Mouse (Mus musculus) forebrain, embryonic 16.5 days (tissue): ENCODE data around the gene Sh3pxd2a. TPM values are rescaled to one million over a fixed set of nuclear protein-coding genes. Genes with fewer than 3 reads are reported as not detected.

Source experiments
- ATAC-seq: fragments of 200-750 bp; cut with Nextera tagmentation; 2 replicates; pipeline ENCODE4 v1.8.0; 2017; ENCODE audit warnings: mild to moderate bottlenecking, moderate library complexity
- H3K27ac ChIP-seq: fragments of 300-500 bp; sonication (generic); 2 replicates; pipeline ENCODE4 v1.5.1; 2014; ENCODE audit warnings: low read length, control low read depth
- H3K27me3 ChIP-seq: fragments of 300-500 bp; sonication (generic); replicated peaks from 2 replicates; pipeline ENCODE4 v1.6.1; 2014; ENCODE audit warnings: low read length; ENCODE audit not compliant: control insufficient read depth, insufficient read depth
- H3K36me3 ChIP-seq: fragments of 300-500 bp; sonication (generic); 2 replicates; pipeline ENCODE4 v1.6.1; 2014; ENCODE audit not compliant: control insufficient read depth, insufficient read depth
- H3K4me1 ChIP-seq: fragments of 300-500 bp; sonication (generic); replicated peaks from 2 replicates; pipeline ENCODE4 v1.6.1; 2014; ENCODE audit warnings: low read length; ENCODE audit not compliant: control insufficient read depth, insufficient read depth
- H3K4me2 ChIP-seq: fragments of 300-500 bp; sonication (generic); 2 replicates; pipeline ENCODE4 v1.6.1; 2014; ENCODE audit warnings: mild to moderate bottlenecking, low read length, control low read depth
- H3K4me3 ChIP-seq: fragments of 300-500 bp; sonication (generic); replicated peaks from 2 replicates; pipeline ENCODE4 v1.5.1; 2014; ENCODE audit warnings: mild to moderate bottlenecking, low read length, control low read depth
- H3K9ac ChIP-seq: fragments of 300-500 bp; sonication (generic); replicated peaks from 2 replicates; pipeline ENCODE4 v1.6.1; 2014; ENCODE audit warnings: low read depth, low read length, control low read depth
- H3K9me3 ChIP-seq: fragments of 300-500 bp; sonication (generic); 2 replicates; pipeline ENCODE4 v1.6.1; 2016; ENCODE audit warnings: low read length; ENCODE audit not compliant: control insufficient read depth
- WGBS: fragments of 180-500 bp; shearing (Covaris S2); extraction: QIAGEN DNeasy Blood & Tissue Kit; methylation state at CpG from one replicate; pipeline ENCODE4 v1.1.7; 2014; 5-methylcytosine and 5-hydroxymethylcytosine counted together
- polyA plus RNA-seq: library from polyadenylated mRNA; unstranded; fragments of >200 nt; fragmentation: Nextera tagmentation; extraction: Ambion mirVana; gene quantifications from 2 replicates; pipeline ENCODE4 v1.2.1, GENCODE M21; 2015

Gene Sh3pxd2a
- polyA plus RNA-seq, 1 experiment from 2014 or later: 2.1 TPM

DNA sequence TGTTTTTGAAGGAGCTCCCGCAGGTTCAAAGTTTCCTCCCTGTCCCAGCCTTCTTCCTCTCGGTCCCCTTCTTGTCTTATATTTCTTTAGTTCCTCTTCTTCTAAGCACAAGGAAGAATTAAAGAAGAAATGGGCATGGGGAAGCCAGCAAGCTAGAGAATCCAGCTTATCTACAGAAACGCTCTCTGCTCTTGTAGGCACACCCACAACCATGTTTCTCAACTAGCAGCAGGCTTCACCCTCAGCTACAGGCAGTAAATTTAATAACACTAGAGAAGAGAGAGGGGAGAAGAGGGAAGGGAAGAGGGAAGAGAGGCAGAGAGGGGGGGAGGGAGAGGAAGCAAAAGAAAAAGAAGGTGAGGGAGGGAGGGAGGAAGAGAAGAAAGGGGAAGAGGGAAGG, 44.0 kb upstream of the Sh3pxd2a start:
- Histone ChIP-seq H3K27me3 (no peaks in the 10 kb centered on the region), H3K4me1 (peaks cover 13% of the 10 kb centered on the region; the same call in 1 of the 2 replicates), H3K4me3 (no peak overlapping the region), H3K9me3 (no peaks in the 10 kb centered on the region), H3K27ac (no peak overlapping the region), H3K36me3 (no peaks in the 10 kb centered on the region), H3K9ac (no peak overlapping the region), H3K4me2 (no peak overlapping the region)
- ATAC-seq: no peak
- WGBS: 90% methylated on average over 3 of the region's 3 CpGs

DNA sequence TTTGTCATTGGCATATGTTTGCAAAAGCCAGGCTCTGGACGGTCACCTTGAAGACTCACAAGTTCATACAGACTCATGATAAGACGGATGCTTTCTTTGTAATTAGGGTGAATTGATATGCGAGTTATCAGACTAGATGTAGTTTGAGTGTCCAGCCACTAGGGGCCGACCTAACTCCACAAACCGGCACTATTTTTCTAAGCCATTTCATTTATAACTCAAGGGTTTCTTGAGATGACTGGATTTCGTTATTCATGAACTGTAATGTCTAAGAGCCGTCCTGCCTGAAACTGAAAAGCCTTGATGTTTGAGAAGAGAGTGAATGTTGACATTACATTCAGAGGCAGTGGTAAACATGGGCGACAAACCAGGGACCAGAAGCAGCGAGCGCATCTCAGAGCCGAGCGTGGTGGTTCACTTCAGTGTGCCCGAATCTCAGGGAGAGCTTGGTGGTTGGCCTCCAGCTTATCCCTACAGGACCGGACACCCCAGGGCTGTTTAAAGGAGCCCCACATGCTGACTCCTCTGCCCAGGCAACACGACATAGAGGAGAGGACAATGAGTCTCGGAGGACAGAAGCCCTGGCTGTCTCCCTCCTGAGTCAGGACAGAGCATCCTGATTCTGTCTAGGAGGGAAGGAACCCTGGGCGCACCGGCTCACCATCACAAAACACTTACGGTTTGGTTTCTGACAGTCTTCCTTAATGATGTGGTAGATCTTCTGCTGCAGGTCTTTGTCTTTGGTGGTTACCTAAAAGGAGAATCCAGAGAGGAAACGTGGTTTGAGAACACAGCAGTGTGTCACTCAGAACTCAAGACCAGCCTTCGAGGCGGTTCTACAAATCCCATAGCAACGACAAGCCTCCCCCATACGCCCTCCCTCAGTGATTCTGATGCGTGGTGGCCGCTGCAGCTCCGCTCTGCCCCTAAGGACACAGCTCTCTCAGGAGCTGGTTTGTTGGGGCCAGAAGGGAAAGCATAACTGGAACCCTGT, 43.2 kb upstream of the Sh3pxd2a start:
- Histone ChIP-seq H3K4me3 (no peak overlapping the region), H3K9me3 (no peaks in the 10 kb centered on the region), H3K27ac (no peak overlapping the region), H3K36me3 (no peaks in the 10 kb centered on the region), H3K9ac (0 out of 2 replicates have a peak overlapping the region, but pooled peaks have one; percentile 2), H3K4me1 (peaks cover 13% of the 10 kb centered on the region; the same call in 1 of the 2 replicates), H3K4me2 (no peak overlapping the region), H3K27me3 (no peaks in the 10 kb centered on the region)
- 50% methylated on average over 27 of the region's 27 CpGs for WGBS
- peak; percentile 23; the same call in 1 of the 2 replicates for ATAC-seq

DNA sequence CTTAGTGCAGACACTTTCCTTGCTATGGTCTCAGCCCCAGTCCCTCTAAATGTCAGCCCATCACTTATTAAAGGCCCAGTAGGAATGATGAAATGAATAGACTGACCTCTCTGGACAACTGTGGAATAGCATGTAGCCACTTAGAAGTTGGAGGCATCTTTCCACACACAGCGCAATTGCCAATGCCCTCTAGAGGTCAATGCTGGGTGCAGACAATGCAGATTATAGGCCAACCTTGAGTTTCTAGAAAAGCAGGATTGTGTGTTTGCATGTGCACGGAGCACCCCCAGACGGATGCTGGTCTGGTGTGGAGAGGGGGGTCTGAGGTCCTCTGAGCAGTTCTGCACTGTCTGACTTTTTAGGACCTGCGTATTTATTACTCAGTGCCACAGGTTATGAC, 39.4 kb upstream of the Sh3pxd2a start:
- H3K4me1 ChIP-seq: 0 out of 2 replicates have a peak, but pooled peaks cover 2% of the 10 kb centered on the region
- H3K9ac ChIP-seq: no peak overlapping the region
- H3K4me3 ChIP-seq: no peak overlapping the region
- no peak overlapping the region for H3K4me2 ChIP-seq
- 63% methylated on average over 4 of the region's 4 CpGs for WGBS
- no peak overlapping the region for H3K27ac ChIP-seq
- ATAC-seq: no peak
- H3K27me3 ChIP-seq: no peaks in the 10 kb centered on the region
- no peaks in the 10 kb centered on the region for H3K9me3 ChIP-seq
- no peaks in the 10 kb centered on the region for H3K36me3 ChIP-seq

DNA sequence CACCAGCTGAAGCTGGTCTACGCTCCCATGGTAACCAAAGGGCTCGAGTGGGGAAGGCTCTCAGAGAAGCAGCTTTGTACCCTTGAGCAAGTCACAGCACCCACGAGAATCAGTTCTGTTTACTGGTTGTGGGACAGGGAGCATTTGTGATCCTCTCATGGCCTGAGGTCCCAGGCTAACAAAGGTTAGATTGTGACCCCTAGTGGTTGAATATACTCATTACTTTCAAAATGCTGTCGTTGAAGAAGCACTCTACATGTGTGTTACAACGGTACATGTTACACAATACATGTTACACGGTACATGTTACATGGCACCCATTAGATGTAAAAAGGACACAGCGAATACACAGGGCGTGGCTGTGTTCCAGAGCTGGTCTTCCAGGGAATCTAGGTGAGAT, 38.4 kb upstream of the Sh3pxd2a start:
- Histone ChIP-seq H3K9me3 (no peaks in the 10 kb centered on the region), H3K4me3 (no peak overlapping the region), H3K4me2 (no peak overlapping the region), H3K27me3 (no peaks in the 10 kb centered on the region), H3K27ac (no peak overlapping the region), H3K36me3 (no peaks in the 10 kb centered on the region), H3K4me1 (0 out of 2 replicates have a peak, but pooled peaks cover 2% of the 10 kb centered on the region), H3K9ac (no peak overlapping the region)
- ATAC-seq: no peak
- 81% methylated on average over 8 of the region's 8 CpGs for WGBS

DNA sequence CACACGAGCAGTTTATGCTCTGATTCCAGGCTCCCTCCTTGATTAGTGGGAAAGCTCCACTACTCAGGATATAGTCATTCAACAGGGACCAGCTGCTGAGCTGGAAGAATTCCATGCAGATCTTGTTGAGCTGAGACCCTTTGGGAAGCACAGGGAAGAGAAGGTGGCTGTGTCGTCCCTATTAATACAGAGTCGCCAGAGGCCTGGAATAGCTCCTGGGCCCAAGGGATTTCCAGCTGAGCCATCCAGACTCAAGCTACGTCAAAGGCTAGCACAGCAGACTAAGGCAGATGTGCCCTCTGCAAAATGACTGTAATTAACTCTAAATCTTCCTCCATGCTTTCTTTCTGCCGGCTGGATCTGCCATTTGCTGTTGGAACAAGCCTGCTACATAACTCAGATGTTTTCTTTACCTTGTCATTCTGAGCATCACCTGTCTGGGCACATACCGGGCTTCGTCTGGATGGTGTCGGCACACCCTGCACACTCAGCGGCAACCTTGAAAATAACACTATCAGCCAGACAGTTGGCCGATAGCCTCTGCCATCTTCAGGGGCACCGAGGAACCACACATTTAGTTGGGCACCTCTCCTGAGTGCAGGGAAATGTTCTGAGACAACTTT, 36.3 kb upstream of the Sh3pxd2a start:
- no peaks in the 10 kb centered on the region for H3K36me3 ChIP-seq
- no peak for ATAC-seq
- no peaks in the 10 kb centered on the region for H3K27me3 ChIP-seq
- 75% methylated on average over 11 of the region's 11 CpGs for WGBS
- H3K4me1 ChIP-seq: no peaks in the 10 kb centered on the region
- no peak overlapping the region for H3K4me3 ChIP-seq
- H3K4me2 ChIP-seq: no peak overlapping the region
- no peak overlapping the region for H3K27ac ChIP-seq
- no peaks in the 10 kb centered on the region for H3K9me3 ChIP-seq
- H3K9ac ChIP-seq: no peak overlapping the region

DNA sequence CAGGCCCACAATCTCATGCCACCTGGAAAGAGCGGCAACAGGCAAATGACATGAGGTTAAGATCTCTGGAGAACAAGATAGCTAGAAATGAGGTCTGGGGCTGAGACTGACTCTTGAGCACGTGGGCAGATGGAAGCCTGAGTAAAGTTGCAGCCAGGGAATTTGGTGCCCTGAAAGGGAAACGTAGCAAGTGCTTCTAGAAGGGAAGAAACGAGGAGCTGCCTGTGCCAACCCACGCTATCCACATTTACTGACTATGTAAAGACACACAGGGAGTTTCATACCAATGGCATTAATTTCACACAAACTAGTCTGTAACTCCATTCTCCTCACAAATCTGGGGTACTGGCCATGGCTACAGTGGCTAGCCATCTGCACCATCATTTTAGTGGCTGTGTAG, 35.6 kb upstream of the Sh3pxd2a start:
- no peaks in the 10 kb centered on the region for H3K36me3 ChIP-seq
- H3K4me2 ChIP-seq: no peak overlapping the region
- no peak overlapping the region for H3K9ac ChIP-seq
- H3K27me3 ChIP-seq: no peaks in the 10 kb centered on the region
- H3K9me3 ChIP-seq: no peaks in the 10 kb centered on the region
- H3K27ac ChIP-seq: no peak overlapping the region
- 81% methylated on average over 5 of the region's 5 CpGs for WGBS
- H3K4me1 ChIP-seq: no peaks in the 10 kb centered on the region
- H3K4me3 ChIP-seq: no peak overlapping the region
- ATAC-seq: no peak

DNA sequence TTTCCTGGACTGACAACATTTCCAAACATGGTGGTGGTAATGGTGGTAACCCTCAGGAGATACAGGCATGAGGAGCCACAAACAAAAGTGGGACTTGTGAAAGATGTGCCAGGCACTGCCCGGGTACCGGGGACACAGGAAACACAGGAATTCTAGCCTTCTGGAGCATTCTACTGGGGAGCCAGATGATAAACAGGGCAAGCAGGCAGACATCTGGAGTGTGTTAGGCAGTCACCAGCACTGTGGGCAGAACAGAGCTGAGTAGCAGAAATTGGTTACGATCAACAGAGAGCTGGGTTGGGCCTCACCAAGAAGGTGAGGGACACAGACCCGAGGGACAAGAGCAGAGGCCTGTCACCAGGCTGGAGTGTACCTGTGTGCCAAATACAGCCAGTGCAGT, 34.7 kb upstream of the Sh3pxd2a start:
- Histone ChIP-seq H3K4me1 (peaks cover 1% of the 10 kb centered on the region), H3K4me2 (no peak overlapping the region), H3K36me3 (no peaks in the 10 kb centered on the region), H3K27ac (no peak overlapping the region), H3K9me3 (no peaks in the 10 kb centered on the region), H3K9ac (no peak overlapping the region), H3K27me3 (no peaks in the 10 kb centered on the region), H3K4me3 (no peak overlapping the region)
- 82% methylated on average over 4 of the region's 4 CpGs for WGBS
- no peak for ATAC-seq

DNA sequence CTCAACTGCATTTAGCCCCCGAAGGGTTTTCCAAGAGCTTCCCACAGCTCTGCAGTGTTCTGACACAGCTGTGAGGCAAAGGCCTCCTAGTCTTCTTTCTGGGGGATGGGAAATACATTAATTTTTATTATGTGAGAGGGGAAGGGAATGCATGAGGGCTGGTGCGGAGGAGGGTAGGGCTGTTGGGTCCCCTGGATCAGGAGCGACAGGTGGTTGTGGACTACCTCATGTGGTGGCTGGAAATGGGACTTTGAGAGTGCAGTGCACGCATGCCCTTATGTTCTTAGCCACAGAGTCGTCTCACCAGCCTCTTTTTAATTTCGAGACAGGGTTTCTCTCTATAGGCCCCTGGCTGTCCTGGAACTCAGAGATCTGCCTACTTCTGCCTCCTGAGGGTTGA, 33.5 kb upstream of the Sh3pxd2a start:
- 88% methylated on average over 6 of the region's 6 CpGs for WGBS

DNA sequence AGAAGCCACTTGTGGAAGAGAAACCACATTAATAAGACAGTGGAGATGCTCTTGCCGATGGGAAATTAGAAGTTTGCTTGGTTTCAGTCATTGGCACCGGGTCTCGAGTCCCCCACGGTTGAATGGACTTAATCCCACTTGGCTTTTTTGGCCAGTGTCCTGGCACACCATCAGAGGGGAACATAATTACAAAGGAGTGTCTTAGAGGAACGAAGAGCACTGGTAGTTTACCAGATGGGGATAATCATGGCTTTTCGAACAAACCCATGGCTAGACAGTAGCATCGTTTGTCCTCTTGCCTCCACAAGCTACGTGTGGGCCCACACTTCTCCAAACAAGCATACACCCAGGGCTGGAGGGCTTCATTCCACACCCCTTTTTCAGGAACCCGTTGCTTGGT, 33.1 kb upstream of the Sh3pxd2a start:
- no peaks in the 10 kb centered on the region for H3K27me3 ChIP-seq

More for the DNA sequence above, 33.5 kb upstream of the Sh3pxd2a start:
- H3K27ac ChIP-seq: no peak overlapping the region
- H3K36me3 ChIP-seq: no peaks in the 10 kb centered on the region
- H3K27me3 ChIP-seq: no peaks in the 10 kb centered on the region
- H3K4me1 ChIP-seq: peaks cover 13% of the 10 kb centered on the region
- no peak for ATAC-seq
- no peaks in the 10 kb centered on the region for H3K9me3 ChIP-seq
- no peak overlapping the region for H3K9ac ChIP-seq
- H3K4me3 ChIP-seq: no peak overlapping the region
- H3K4me2 ChIP-seq: no peak overlapping the region

More for the DNA sequence above, 33.1 kb upstream of the Sh3pxd2a start:
- Histone ChIP-seq H3K9me3 (no peaks in the 10 kb centered on the region), H3K4me3 (no peak overlapping the region), H3K27ac (no peak overlapping the region), H3K9ac (no peak overlapping the region), H3K4me2 (no peak overlapping the region), H3K4me1 (peaks cover 16% of the 10 kb centered on the region), H3K36me3 (no peaks in the 10 kb centered on the region)
- 35% methylated on average over 9 of the region's 9 CpGs for WGBS
- no peak for ATAC-seq
